Mouse (Mus musculus) layer of hippocampus, adult 2 months (tissue): ENCODE results near the gene Olfr70. TPM values are rescaled to one million over a fixed set of nuclear protein-coding genes. Genes with fewer than 3 reads are reported as not detected.

ENCODE experiments used
- DNase-seq, 2 experiments: peaks; one replicate each; pipeline ENCODE4 v3.0.0; 2022; ENCODE audit warnings: low spot score in 2 of 2
- H3K27ac ChIP-seq: fragments of 200-600 bp; 2 replicates; pipeline ENCODE4 v1.8.1; 2022
- H3K4me3 ChIP-seq: fragments of 200-600 bp; 2 replicates; pipeline ENCODE4 v1.8.1; 2022; ENCODE audit warnings: mild to moderate bottlenecking
- CTCF ChIP-seq: fragments of 200-600 bp; conservative IDR thresholded peaks from 2 replicates; pipeline ENCODE4 v1.8.1; 2022; ENCODE audit warnings: antibody characterized with exemption, mild to moderate bottlenecking, moderate library complexity
- total RNA-seq, 2 experiments: library from RNA; stranded (reverse); gene quantifications; 2 replicates each; pipeline ENCODE4 v1.2.3; 2021

Olfr70 gene
- total RNA-seq, 2 experiments from 2014 or later: not detected

DNA sequence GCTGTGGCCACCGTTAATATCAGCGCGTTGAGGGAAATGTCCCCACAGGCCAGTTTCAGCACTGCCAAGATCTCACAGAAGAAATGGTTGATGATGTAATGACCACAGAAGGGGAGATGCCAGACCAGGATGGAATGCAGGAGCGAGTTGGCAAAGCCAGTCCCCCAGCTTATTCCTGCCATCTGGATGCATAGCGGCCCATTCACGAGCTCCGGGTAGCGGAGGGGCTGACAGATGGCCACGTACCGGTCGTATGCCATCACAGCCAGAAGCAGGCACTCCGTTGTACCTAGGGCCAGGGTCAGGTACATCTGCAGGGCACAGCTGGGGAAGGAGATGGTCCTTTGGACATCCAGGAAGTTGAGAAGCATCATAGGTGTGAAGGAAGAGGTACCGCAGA is 4.0 kb downstream of the Olfr70 start:
- no peak for TF ChIP-seq CTCF
- Histone ChIP-seq H3K4me3 (no peak overlapping the region), H3K27ac (no peak overlapping the region)
- DNase-seq: no peak

DNA sequence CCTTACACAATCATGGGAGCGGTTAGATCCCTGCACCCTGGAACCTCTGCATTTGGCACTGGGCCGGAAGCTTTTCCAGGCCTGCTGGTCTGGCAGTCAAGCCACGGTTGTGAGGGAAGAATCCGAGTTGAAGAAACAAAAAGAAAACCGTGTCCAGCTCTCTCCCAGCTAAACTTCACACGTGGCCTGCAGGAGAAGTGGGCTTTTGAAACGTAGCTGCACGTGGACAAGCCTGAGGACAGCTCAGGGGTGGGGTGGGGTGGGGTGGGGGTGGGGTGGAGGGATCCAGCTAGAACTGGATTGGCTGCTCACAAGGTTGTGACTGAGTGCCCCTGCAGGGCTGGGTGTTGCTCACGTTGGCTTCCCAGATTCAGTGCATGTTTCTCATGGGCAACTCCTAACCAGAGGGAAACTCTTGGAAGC is 5.3 kb downstream of the Olfr70 start:
- no peak for DNase-seq
- H3K4me3 ChIP-seq: no peak overlapping the region
- H3K27ac ChIP-seq: no peak overlapping the region
- TF ChIP-seq CTCF: no peak

DNA sequence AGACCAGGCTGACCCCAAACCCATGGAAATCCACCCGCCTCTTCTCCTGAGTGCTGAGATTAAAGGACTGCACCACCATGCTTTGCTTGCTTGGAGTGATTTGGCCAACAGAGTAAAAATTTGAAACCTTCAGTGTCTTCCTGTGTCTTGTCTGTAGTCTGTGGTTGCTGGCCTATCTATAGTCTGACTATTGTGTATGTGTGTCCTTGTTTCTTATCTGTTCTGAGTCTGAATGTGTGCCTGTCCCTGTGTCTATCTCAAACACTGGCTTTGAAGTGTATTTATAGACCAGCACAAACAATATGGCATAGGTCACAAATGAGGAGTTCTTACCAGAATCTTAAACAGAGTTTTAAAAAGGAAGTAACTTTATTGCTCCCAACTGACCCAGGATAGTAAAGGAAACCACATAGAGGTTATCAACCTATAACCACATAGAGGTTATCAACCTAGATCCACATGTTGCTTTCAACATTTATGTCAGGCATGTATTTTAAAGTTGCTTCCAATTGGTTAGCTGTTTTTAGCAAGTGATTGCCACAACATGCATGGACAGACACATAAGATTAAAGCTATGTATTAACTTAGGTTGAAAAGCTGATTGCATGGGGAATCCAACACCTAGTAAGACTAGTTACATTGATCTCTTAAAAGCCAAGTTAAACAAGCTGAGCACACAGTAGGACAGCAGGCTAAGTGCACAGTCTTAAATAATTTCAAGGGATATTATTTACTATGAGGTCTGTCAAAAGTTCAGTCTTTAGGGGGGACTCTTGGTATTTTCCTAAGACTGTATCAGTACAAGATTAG is 6.0 kb downstream of the Olfr70 start:
- no peak for DNase-seq
- no peak overlapping the region for H3K27ac ChIP-seq
- no peak overlapping the region for H3K4me3 ChIP-seq
- TF ChIP-seq CTCF: no peak

DNA sequence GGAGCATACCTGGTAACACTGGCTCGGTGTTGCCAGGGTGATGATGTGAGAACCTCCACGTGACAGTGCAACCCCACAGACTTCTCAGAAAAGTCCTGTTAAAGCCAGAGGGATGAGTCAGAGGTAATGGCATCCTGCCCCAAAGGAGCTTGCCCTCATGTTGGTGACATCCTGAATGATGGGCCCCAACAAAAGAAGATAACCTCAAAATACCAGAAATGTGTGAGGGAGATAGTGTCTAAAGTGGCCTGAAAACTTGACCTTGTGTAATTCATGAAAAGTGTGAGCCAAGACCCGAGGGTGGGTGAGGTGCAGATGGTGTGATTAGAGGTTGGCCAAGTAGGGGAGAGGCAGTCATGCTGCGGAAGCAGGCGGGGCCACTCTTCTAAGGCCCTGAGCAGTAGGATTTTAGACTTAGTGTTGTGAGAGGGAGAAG is 6.8 kb downstream of the Olfr70 start:
- H3K4me3 ChIP-seq: no peak overlapping the region
- no peak overlapping the region for H3K27ac ChIP-seq
- no peak for TF ChIP-seq CTCF
- DNase-seq: no peak

DNA sequence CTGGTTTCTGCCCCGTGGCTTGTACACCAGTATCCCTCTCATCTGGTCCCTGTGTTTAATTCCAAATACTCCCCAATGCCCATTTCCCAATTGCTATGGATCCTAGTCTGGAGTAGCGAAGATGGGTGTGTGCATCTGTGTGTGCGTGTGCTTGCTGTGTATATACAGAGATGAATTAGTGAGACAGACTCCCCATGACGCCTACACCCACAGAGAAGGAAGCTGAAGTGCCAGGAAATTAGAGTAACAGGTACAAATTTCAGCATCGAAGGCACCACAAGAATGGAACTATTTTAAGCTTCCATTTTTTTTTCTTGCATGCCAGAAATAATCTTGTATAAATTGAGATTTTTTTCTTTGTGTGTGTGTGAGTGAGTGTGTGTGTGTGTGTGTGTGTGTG is 9.6 kb downstream of the Olfr70 start:
- Histone ChIP-seq H3K4me3 (no peak overlapping the region), H3K27ac (no peak overlapping the region)
- DNase-seq: no peak
- TF ChIP-seq CTCF: no peak

DNA sequence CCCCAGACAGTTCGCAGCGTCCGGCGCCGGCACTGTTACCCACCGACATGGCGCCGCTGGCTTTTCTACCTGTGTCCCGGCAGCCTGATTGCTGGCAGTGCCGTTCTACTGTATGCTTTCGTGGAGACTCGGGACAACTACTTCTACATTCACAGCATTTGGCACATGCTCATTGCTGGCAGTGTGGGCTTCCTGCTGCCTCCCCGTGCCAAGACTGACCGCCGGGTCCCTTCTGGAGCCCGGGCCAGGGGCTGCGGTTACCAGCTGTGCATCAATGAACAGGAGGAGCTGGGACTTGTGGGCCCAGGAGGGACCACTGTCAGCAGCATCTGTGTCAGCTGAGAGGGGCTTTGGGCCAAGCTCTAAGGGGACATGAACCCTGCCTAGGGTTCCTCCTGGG is 10.6 kb downstream of the Olfr70 start:
- Histone ChIP-seq H3K27ac (no peak overlapping the region), H3K4me3 (no peak overlapping the region)
- no peak for DNase-seq
- no peak for TF ChIP-seq CTCF

DNA sequence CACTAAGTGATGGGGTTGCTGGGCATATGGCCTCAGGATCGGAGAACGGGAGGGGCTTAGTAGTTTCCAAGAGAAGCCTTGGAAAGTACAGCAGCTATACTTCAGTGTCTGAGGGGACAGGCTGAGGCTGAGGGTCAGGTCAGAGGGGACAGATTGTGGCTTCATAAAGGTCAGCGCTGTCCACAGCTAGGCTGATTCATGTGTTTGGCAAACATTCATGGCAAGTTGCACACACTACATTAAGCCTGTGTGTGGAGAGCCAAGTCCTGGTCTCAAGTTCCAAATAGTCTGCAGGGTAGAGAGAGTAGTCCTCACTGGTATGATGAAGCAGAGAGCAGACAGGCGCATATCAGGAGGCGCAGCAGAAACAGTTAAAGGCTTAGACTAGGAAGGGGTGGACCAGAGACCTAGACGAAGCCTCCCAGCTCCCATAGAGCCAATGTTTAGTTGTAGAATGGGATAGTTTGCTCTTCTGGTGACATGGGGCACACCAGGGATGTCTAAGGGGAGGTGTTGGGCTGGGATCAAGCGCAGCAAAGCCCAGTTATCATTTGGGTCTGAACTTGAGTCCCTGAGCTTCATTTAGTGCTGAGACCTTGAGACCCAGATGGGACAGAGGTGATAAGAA is 21.1 kb downstream of the Olfr70 start:
- no peak for DNase-seq
- TF ChIP-seq CTCF: no peak
- H3K27ac ChIP-seq: peak overlapping the region; percentile 33; the same call in 1 of the 2 replicates
- H3K4me3 ChIP-seq: no peak overlapping the region

DNA sequence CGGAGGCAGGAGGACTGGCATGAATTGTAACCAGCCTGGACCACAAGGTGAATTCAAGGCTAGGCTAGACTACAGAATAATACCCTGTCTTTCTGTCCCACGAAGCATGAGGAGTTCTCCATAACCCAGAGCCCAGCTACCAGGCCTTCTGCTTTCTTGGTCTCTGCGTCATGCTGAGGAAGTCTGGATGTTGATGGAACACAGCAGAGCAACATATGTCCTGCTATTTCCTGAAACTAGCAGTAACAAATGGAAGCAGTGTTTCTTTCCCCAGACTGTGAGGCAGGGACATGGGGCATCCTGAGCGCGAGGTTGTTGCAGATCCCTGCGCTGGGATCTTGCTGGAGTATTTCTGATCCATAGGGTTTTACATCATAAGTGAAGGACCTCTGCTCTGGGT is 22.1 kb downstream of the Olfr70 start:
- peak; percentile 38 to 68 for DNase-seq
- no peak for TF ChIP-seq CTCF
- Histone ChIP-seq H3K4me3 (no peak overlapping the region), H3K27ac (peak overlapping the region; percentile 69)

DNA sequence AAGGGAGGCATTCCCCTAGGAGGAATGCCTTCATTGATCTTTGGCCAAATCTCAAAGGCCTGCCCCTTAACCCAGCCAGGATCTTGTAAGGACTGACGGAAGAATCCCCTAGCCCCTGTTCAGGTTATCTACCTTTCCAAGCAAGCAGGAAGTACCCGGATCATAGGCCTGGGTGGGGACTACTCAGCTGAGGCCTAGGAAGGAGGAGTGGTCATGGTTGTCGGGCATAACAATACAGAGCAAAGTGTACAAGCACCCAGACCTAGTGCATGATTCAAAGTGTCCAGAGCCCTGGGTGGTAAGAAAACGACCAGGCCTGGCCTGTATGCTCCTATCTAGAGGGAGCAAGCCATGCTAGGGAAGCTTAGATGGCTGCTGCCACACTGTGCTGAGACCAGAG is 25.0 kb downstream of the Olfr70 start:
- no peak overlapping the region for H3K27ac ChIP-seq
- DNase-seq: no peak
- no peak overlapping the region for H3K4me3 ChIP-seq
- TF ChIP-seq CTCF: no peak

DNA sequence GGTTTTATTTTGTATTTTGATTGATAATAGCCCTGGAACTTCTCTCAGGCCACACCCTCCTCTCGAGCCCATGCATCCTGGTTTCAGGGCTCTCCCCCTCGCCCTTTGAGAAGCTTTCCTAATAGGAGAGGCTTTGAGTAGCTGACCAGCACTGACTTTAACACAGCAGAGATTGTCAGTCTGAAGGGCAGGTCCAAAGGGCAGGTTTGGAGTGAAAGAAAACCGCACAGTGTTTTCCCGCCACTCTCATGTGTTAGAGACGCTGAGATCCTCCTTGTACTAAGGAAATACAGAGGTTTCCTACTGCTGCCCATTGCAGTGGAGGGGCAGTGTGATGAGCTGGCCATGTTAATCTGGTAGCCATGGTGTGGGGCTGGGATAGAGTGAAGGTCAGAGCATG is 25.6 kb downstream of the Olfr70 start:
- H3K27ac ChIP-seq: no peak overlapping the region
- no peak for DNase-seq
- no peak for TF ChIP-seq CTCF
- H3K4me3 ChIP-seq: no peak overlapping the region

DNA sequence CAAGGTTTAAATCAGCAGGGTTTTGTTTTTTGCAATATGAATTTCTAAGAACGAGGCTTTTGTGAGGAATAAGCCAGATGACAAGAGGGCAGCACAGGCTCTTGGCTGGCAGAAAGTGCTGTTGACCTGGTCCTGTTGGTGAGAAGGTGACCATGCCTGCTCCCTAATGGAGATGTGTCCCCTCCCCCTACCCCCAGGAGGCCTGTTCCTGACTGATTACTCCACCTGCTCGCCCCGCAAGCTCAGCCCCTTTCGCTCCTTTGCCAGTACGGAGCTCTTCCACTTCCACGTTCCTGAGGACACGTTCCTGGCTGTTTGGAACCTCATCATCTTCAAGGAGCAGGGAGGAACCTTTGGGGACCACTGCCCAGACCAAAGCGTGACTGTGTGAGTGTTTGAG is 26.9 kb downstream of the Olfr70 start:
- no peak overlapping the region for H3K27ac ChIP-seq
- no peak for DNase-seq
- H3K4me3 ChIP-seq: no peak overlapping the region
- no peak for TF ChIP-seq CTCF

DNA sequence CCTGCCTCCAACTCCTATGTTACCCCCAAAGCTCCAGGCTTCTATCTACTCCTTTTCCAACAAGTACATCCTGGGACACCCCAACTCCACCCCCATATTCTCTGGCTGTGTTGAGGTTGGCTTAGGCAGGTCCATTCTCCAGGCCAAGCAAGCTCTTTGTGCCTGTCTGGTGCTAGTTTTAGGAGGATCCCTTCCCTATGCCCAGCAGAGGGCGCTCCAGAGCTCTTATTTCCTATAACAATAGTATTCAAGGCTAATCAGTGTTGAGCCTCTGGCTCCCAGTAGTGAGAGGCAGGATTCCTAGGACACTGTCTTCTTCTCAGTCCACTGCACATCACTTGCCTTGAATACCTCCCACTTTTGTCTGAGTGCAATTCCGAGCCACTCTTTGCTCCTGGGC is 28.5 kb downstream of the Olfr70 start:
- no peak overlapping the region for H3K27ac ChIP-seq
- H3K4me3 ChIP-seq: no peak overlapping the region
- peak; percentile 85 to 92 for DNase-seq
- TF ChIP-seq CTCF: peak; percentile 96

DNA sequence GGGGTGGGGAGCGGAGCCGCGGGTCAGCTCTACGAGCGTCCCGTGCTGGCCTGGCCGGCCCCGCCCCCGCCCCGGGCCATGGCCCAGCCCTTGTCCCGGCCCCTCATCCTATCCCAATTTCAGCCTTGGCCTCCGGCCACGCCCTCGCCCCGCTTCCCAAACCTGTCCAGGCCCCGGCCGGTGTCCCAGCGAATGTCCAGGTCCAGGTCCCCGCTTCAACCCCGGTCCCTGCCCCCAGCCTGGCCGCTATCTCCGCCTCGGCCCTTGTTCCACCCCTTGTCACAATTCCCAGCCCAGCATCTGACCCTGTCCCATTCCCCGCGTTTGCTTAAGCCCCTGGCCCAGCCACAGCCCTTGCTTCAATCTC is 31.2 kb downstream of the Olfr70 start:
- no peak for TF ChIP-seq CTCF
- Histone ChIP-seq H3K4me3 (peak overlapping the region; percentile 80), H3K27ac (peak overlapping the region; percentile 92)
- no peak for DNase-seq

DNA sequence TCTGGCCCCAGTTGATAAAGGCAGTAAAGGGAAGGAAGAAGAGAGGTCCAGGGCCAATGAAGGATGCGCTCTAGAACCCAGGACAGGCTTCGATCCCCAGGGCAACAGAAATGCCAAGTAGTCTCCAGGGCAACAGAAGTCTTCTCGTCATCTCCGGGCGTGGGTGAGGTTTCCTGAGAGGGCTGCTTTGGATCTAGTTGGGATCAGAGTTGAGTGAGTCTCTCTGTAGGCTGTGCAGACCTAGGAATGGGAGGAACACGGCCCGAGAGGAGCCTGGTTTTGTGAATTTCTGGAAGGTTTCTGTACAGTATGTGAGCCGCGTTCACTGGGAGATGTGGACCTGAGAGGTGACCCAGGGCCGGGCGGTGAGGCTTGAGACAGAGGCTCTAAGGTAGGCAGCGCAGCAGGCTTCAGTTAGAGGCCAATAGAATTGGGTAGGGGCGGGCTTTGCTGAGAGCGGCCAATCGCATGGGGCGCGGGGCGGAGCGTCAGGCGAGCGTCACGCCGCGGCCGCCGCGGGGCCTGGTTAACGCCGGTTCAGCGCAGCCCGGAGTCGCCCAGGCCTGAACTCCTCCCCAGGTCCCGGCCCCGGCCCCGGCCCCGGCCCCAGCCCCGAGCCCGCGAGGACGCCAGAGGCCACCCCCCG is 31.7 kb downstream of the Olfr70 start, which contains the start of the genes Tmem8b and Fam221b:
Gene Tmem8b (plus strand): TSS at position 190 of the 646 bp plus-strand sequence.
Gene Fam221b (minus strand): TSS at position 364 of the 646 bp plus-strand sequence.
- TF ChIP-seq CTCF: no peak
- H3K4me3 ChIP-seq: peak within 1 kb of the TSS; percentile 80
- peak within 1 kb of the TSS; percentile 92 for H3K27ac ChIP-seq
- DNase-seq: peak; percentile 88 to 90
